Mouse (Mus musculus) testis, postnatal 10 days (tissue): ENCODE data around the gene Esr1.
A peak's percentile ranks its signal among the peaks of the same experiment; 100 is the strongest.
"Not testable (repeated sequence)": the region's sequence is repeated elsewhere in the genome, so short reads cannot be mapped to it uniquely, and the experiment has no call there.

ENCODE experiments used
- DNase-seq: peaks from one replicate; pipeline ENCODE4 v3.0.0; 2021; ENCODE audit warnings: low spot score

The Esr1 gene

DNA sequence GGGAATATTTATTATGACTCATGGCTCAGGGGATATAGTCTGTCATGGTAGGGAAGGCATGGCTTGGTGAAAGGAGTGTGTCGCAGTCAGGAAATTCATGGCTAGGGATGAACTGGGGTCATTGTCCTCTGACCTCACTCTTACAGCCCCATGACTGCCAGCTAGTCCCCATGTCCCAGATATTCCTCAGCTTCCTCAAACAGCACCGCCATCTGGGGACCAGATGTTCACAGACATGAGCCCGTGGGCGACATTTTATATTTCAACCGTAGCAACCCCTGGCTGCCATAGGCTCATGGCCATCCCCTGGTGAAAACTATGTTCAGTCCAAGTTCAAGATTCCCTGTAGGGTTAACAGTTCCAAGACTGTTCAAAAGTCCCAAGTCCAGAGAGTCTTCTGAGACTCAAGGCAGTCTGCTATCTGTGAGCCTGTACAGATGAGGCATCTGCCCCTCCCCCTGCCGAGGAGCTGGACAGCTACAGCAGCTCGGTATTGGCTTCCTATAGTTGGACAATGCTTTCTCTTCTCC, 83.0 kb downstream of the Esr1 start:
- no peak for DNase-seq

DNA sequence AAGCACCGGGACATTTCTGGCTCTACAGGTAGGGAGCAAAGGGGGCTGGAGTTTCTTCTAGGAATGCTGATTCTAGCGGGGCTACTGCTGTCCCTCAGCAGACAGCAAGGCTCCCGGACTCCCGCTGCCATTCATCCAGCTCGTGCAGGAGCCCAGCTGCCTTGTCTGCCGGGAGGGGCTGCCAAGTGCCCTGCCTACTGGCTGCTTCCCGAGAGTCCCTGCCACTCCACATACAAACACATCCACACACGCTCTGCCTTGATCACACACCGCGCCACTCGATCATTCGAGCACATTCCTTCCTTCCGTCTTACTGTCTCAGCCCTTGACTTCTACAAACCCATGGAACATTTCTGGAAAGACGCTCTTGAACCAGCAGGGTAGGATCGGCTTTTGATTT, 98.5 kb downstream of the Esr1 start:
- DNase-seq = peak; percentile 49

DNA sequence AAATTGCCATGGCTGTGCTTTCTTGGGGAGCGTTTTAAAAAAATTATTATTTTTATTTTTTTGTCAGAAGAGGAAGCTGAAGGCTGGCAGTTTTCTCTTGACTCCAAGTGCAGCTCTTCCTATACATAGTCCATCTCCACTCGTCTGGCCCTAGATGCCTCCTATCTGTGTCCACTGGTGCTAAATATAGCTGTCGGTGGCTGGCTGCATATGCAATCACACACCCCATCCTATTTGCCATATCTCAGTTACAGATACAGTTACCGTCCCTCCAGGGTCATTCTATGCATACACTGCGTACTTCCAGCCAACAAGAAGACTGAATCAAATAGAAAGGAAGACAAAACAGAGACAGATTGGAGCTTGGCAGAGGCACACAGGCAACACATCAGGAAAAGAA, 100.0 kb downstream of the Esr1 start:
- no peak for DNase-seq

GRCm38 (mm10) chr10:4712061-4712908, 100.9 kb downstream of the Esr1 start:
- DNase-seq = peak; percentile 56

GRCm38 (mm10) chr10:4713398-4713797, 102.0 kb downstream of the Esr1 start:
- no peak for DNase-seq

DNA sequence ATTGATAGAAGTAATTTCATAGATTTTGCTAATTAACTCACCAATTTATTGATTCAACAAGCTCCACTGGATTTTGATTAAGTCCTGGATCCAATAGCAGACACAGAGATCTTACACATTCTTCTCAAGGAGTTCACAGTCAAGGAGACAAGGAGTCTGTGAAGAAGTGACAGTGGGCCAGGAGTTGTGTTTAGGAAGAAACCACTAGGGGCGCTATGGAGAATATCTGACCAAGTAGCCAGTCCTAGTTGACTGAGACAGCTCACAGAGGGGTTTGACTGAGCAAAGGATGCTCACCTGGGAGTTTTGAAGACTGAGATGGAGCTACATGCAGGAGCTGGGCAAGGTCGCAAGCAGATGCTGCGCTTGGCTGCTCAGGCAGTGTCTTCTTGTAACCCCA, 113.5 kb downstream of the Esr1 start:
- DNase-seq = no peak

DNA sequence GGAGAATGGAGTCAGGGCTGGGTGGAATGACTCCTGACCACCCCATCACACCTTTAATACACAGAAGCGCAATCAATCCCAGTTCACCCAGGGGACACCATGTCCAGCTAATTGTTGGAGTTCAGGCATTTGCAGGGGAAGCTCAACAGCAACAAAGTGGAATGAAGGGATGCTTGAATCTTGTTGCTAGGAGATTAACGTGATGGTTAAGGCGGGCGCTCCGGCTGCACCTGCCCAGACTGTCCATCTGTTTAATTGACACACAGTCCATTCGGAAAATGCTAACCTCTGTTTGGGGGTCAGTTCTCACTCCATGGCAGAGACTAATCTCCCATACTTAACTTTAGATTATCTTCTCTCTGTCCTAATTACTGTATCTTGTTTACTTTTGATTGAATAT, 114.7 kb downstream of the Esr1 start:
- no peak for DNase-seq

GRCm38 (mm10) chr10:4732328-4732727, 120.9 kb downstream of the Esr1 start:
- DNase-seq = no peak

GRCm38 (mm10) chr10:4733987-4734386, 122.6 kb downstream of the Esr1 start:
- DNase-seq = no peak

- DNase-seq = no peak
Measured at GRCm38 (mm10) chr10:4734942-4735341, 123.5 kb downstream of the Esr1 start.

DNA sequence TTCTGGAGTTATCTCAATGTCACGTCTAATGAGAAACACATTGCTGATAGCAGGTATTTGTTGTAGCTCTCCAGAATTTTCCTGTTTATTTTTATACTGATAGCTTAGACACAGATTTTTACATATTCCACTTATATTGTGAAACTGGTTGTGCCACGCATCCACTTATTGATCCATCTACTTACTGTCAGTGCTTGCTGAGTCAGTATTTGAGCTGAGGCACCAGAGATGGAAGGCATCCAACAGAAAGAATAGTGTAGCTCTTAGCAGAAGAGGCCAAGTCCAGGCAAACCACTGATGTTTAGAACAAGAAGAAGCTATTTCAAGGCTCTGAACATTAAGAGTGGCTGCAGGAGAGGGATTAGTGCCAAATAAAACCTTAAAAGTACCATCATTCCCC, 126.9 kb downstream of the Esr1 start:
- no peak for DNase-seq

DNA sequence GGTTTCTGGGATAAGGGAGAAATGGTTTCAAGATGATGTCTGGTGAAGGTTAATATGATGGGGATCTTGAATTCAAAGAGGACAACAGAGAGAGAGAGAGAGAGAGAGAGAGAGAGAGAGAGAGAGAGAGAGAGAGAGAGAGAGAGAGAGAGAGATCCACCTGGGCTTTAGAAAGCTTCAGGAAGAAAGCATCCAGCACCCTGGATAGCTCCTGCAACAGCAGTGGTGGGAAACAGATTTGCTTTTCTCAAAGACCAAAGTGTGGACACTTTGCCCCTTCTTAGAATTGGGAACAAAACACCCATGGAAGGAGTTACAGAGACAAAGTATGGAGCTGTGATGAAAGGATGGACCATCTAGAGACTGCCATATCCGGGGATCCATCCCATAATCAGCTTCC, 139.7 kb downstream of the Esr1 start:
- not testable (repeated sequence) for DNase-seq

DNA sequence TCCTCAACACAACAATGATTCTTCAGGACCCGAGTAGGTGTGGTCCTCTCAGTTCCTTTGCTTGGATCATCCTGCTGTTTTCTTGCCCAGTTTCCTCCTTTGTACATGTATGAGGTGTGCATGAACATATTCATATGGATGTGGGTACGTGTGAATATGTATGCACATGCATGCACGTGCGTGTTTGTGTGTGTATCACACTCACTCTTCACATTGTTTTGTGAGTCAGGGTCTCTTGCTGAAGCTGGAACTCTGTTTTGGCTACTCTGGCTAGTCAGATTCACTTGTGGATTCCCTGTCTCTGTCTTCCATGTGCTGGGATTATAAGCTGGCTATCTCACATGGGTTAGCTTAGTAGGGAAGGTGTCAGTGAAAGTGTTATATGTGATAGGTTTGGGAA, 141.6 kb downstream of the Esr1 start:
- DNase-seq = no peak

DNA sequence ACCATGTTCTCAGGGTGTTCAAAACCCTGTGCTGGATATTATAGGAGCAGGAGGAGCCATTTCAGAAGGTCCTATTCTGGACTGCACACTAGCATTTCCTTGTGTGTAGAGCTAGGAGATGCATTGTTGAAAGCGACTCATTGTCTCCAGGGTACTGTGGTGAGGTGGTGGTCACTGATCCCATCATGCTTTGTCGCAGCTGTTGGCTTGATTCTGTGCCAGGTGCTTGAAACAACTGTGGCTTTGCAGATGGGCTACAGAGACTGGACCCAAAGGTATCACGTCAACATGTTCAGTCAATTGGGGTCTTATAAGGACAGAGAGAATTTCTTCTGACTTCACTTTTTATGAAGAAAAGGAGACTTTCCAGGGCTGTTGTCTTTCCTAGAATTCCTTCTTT, 164.1 kb downstream of the Esr1 start:
- no peak for DNase-seq

DNA sequence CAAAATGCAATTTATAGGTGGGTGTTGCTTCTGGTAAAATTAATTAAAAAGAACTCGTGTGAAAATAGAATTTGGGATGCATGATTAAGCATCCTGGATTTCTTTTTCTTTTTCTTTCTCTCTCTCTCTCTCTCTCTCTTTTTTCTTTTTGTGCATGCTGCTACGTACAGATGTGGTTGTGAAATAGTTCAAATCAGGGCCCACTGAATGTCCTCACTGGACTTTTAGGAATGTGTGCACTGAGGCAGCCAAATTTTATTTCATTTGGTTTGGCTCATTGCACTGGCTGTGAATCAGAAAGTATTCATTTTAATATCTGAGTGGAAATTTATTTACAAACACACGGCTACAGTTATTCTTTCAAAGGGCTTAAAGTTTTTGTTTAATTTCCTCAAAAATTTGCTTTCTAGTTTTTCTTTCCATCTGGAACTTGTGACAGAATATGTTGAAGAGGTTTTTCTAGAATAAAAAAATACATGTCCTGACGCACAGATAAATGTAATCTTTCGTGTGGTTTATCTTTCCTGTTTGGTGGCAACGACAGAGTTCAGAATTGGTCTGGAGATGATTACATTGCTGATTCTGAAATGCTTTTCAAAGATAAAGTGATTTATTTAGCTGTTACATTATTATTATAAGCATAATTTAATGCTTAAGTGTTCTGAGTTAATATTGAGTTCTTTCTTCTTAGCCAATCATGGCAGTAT, 164.8 kb downstream of the Esr1 start:
- DNase-seq = no peak

DNA sequence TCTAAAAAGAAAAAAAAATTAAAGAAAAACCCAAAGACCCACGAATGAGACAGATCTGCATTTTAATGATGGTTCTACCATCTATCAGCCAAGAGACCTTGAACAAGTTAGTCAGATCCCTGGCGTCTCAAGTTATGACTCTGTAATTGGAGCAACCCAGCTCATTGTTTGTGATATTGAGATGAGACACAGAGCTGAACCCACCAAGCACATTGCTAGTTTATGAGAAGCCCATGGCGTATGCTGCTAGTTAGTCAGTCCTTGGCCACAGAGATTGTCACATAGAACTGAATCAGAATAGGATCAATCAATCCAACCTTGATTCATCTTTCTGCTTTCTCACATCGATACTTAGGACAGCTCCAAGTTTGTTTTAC, 165.3 kb downstream of the Esr1 start:
- no peak for DNase-seq

- no peak for DNase-seq
Measured at GRCm38 (mm10) chr10:4777996-4778395, 166.6 kb downstream of the Esr1 start.

DNA sequence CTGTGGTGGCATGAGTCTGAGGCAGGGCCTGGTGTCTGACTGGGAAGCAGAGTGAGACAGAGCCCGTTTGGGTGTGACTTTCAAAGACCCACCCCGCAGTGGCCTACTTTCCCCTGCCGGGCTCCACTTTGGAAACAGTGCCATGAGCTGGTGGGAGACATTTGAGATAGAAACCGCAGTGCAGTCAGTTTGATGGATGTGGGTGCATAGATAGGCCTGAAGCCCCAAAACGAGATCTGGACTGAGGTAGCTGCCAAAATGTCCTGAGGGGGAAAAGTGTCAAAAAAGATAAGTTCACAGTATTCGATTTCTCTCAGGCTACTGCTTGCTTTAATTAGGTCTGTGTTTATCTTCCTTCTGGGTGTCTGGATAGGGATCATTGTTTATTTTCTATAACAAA, 169.5 kb downstream of the Esr1 start:
- no peak for DNase-seq

- DNase-seq = peak; percentile 51
Measured at GRCm38 (mm10) chr10:4787003-4787628, 175.7 kb downstream of the Esr1 start.

DNA sequence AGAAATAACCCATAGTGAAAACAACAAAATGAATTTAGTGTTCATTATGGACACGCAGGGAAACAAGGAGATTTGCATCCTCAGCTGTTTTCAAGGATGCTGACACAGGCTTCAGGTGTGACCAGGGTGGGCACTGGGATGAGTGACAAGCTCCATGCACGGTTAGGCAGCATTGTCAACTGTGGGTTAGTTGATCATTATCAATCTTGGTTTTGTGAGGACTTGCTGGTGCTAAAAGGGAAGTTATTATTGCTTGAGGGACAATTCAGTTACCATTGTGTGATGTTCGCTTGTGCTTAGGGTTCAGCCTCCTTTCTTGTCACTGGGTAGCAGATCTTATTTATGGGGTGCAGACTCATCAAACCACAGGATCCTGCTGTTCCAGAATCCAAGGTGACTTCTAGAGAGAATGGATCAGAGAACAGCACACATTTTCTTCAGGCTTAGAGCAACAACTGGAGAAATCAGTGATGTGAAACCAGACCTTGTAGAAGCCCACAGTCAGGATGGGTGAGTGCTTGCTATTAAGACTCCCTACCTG, 186.9 kb downstream of the Esr1 start:
- DNase-seq = no peak

GRCm38 (mm10) chr10:4824366-4824765, 213.0 kb downstream of the Esr1 start:
- DNase-seq = no peak

DNA sequence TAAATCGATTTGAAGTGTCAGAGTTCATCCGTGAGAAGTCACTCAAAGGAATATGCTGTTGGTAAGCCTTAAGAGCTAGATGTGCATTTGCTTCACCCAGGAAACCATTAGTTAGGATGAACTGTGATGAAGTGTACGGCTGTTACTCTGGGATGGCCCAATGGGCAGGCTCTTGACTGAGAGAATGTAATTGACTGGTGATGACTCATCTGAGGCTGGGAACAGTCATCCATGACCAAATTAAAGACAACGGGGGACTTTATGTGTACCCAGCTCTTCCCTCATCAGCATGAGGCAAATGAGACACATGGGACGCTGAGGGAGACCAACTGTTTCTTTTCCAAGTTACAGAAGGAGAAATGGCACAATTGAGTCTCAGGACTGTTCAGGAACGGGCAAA, 219.2 kb downstream of the Esr1 start:
- DNase-seq = no peak

- DNase-seq = no peak
Measured at GRCm38 (mm10) chr10:4838099-4838498, 226.7 kb downstream of the Esr1 start.
